Comparison of ENCODE assay signal across 10 mouse cellular contexts in the genomic region with DNA sequence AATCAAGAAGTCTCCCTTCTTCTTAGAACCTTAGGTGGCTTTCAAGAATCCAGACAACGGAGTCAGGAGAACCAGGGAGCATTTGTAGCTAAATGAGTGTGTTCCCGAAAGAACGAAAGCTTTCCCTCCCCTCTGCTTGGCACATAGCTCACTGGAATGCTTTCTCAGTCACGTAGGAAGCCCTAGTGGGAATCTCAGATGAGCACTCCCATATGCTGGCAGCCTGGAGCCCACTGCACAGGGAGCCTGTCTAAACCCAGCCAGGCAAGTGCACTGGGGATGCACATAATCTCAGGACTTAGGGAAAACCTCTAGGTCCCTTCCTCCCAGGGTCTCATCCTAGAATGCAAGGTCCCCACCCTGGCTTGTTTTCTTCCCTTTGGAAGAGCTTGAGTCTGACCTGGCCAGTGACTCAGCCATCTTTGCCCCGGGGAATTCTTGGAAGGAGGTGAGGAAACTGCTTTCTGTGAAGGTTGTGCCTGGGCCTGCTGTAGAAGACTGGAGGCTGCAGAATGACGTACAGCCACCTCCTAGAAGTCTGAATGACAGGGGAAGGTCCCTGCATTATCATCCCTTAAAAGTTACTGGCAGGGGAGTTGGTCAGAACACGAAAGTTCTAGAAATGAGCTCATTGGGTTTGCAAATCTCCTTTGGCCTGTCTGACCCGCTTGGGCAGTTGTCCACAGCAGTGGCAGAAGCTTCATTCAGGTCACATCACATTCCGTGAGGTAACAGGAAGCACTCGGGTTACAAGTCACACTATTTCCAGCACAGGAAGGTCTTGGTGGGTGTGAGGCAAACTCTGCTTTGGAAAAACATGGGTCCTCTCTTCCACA. TPM values are rescaled to one million over a fixed set of nuclear protein-coding genes. Genes with fewer than 3 reads are reported as not detected.
DNase-seq lines count a peak whose midpoint lies in the region; ATAC-seq and TF ChIP-seq lines count a peak whose summit lies in the region.
"Had no signal": no experiment of that assay in that cellular context is flagged by ENCODE, and none has a peak within 500 bp of the region (broad histone marks: within the 10 kb centered on the region; RNA-seq: fewer than 3 reads in every experiment).

No protein-coding gene starts in this region.

- no peak for TF ChIP-seq POLR2A in myocyte (IDR thresholded peaks at IDR 0.05; ENCODE audit: insufficient read length, low read depth)

- H3K4me1 ChIP-seq in hindbrain, embryonic 13.5 days (replicated peaks): no peaks in the 10 kb centered on the region; the same call in 1 of the 2 replicates

- H3K9ac ChIP-seq in hindbrain, embryonic 13.5 days: no peak overlapping the region

- H3K27me3 ChIP-seq in myocyte (ENCODE audit: control insufficient read depth, insufficient read depth, insufficient read length): no peaks in the 10 kb centered on the region
- H3K27me3 ChIP-seq in hindbrain, embryonic 13.5 days: no peaks in the 10 kb centered on the region

- H3K79me2 ChIP-seq in myocyte (ENCODE audit: control insufficient read depth, insufficient read depth): no peaks in the 10 kb centered on the region

- H3K27ac ChIP-seq in hindbrain, embryonic 13.5 days: no peak overlapping the region

- no peak overlapping the region for H3ac ChIP-seq in myocyte (ENCODE audit: control insufficient read depth, insufficient read length)

- ATAC-seq in hindbrain, embryonic 13.5 days (ENCODE audit: low FRiP score): no peak

- no peaks in the 10 kb centered on the region for H3K36me3 ChIP-seq in myocyte (ENCODE audit: control insufficient read depth, insufficient read depth)
- no peaks in the 10 kb centered on the region for H3K36me3 ChIP-seq in hindbrain, embryonic 13.5 days

- 81% methylated on average over 10 of the region's 10 CpGs for WGBS in hindbrain, embryonic 13.5 days

- H3K9me3 ChIP-seq in hindbrain, embryonic 13.5 days: 0 out of 2 replicates have a peak, but pooled peaks cover 3% of the 10 kb centered on the region

- H3K4me3 ChIP-seq in myocyte: no peak overlapping the region
- H3K4me3 ChIP-seq in hindbrain, embryonic 13.5 days: no peak overlapping the region

- DNase-seq in layer of hippocampus, adult 9-11 months: peak; percentile 56
- DNase-seq in layer of hippocampus, adult 8-10 months (ENCODE audit: low spot score in 2 of 2): no peak
- peak; percentile 26 for DNase-seq in adipocyte (ENCODE audit: low spot score)
- peak; percentile 85 for DNase-seq in fat pad, adult 2 months (ENCODE audit: extremely low read depth, low read depth, low spot score)
- DNase-seq in ovary, postnatal 14 days (ENCODE audit: low spot score): no peak
- DNase-seq in spleen, postnatal 14 days (ENCODE audit: low spot score in 2 of 2): no peak
- DNase-seq: lung, postnatal 4 days; thymus, postnatal 4 days had no signal

- peak overlapping the region; percentile 69 for H3K4me2 ChIP-seq in myocyte (ENCODE audit: low read depth)
- H3K4me2 ChIP-seq in hindbrain, embryonic 13.5 days: no peak overlapping the region

TF ChIP-seq in myocyte, 11 proteins besides CTCF, POLR2A, EP300 and RAD21:
- no peak for TF ChIP-seq TCF12 (IDR thresholded peaks at IDR 0.05; ENCODE audit: insufficient read depth, poor library complexity, severe bottlenecking)
- TF ChIP-seq MYOG (IDR thresholded peaks at IDR 0.05; ENCODE audit: control insufficient read depth in 1 of 3, insufficient read depth in 1 of 3, insufficient read length in 2 of 3, low read depth in 2 of 3): no peak
- no peak for TF ChIP-seq E2F4 (IDR thresholded peaks at IDR 0.05; ENCODE audit: insufficient read depth)
- no peak for TF ChIP-seq CEBPB (IDR thresholded peaks at IDR 0.05; ENCODE audit: insufficient read depth, poor library complexity, severe bottlenecking)
- TF ChIP-seq SRF (IDR thresholded peaks at IDR 0.05; ENCODE audit: control insufficient read depth, insufficient read length, low read depth): no peak

RNA-seq across cellular contexts. Expression of a gene that starts 18.2 kb away (rescaled TPM):
- total RNA-seq in layer of hippocampus, adult 8-10 months (2022): 1 to 10 TPM; 1.2 to 2.2 (median 1.7) TPM
- 21.2 TPM for polyA plus RNA-seq in myocyte (2012; fragmentation: generic; extraction: Trizol)
- polyA plus RNA-seq in hindbrain, embryonic 13.5 days (2015; fragmentation: Nextera tagmentation; extraction: Ambion mirVana): 10.3 and 10.4 TPM in 2 replicates

Comparison
In these comparisons a context has a peak if more than half of its experiments do, and no peak if none do; other contexts are left out.
1. DNase-seq: peak in layer of hippocampus, adult 9-11 months (single experiment), adipocyte (single experiment) and fat pad, adult 2 months (single experiment); none in layer of hippocampus, adult 8-10 months (0 of 2), ovary, postnatal 14 days (single experiment) and spleen, postnatal 14 days (0 of 2).